Mouse (Mus musculus) kidney, postnatal 10 days (tissue): Measurements from ENCODE around the gene Lbx1.
A peak's percentile ranks its signal among the peaks of the same experiment; 100 is the strongest.

Experiments used
- DNase-seq: peaks from one replicate; pipeline ENCODE4 v3.0.0; 2021; ENCODE audit warnings: mixed read lengths

Lbx1 gene

DNA sequence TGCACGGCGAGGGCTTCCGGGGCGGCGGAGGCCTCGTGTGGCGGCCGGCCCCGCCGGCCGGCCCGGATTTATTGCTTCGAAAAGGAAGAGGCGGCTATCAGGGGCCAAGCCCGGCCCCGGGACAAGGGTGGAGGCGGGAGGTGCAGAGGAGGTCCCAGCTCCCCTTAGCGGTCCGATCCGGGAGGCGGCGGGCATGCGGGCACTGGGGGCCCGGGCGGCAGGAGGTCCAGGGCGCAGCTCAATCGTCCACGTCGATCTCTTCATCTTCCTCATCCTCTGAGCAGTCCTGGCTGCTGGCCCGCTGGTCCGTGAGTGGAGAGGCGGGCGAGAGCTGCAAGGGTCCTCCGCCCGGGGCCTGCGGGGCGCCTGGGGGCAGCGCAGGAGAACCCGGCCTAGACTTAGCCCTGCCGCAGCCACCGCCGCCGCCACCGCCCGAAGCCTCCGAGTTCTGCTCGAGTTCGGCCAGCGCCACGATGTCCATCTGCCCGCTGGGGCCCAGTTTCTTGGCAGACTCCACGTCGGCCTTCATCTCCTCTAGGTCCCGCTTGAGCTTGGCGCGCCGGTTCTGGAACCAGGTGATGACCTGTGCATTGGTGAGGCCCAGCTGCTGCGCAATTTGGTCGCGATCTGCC, 2.0 kb downstream of the Lbx1 start:
- no peak for DNase-seq

DNA sequence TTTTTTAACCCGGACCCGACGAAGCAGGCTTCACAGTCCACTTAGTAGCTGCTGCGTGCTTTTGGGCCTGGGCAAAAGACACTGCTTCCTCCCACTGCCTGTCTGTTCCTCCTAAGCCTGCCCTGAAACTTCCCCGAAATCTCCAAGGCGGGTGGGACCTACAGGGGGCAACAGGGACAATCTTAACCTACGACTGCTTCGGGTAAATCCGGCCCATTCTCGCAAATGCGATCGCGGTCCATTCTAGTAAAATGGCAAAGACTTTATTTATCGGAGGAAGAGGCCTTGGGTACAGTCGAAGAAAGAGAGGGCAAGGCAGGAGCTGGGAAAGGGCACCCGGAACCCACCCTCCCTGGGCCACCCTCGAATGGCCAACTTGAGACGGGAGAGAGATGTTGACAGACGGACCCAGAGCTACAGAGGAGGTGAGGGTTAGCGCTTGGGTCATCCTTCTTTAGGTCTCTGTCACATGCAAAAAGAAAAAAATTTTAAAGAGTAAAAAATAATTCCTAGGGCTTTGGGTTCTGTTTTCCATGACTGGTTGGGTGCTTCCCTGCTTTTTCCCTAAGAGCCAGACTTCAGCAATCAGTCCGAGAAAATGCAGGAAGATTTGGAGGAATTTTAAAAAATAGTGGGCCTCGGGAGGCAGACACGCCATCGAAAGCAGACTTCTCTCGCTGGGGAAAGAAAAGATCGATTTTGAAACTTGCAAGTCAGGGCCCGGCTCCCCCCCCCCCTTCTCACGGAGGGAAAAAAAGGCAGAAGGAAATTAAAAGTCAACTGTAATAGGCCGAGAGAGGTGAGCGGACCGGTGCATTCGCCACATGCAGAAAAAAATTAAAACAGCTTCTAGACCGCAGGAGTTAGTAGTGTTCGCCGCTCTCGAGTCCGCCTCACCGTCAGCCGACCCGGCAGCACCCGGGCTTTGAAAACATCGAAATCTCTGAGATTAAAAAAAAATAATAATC, 2.9 kb downstream of the Lbx1 start:
- no peak for DNase-seq

DNA sequence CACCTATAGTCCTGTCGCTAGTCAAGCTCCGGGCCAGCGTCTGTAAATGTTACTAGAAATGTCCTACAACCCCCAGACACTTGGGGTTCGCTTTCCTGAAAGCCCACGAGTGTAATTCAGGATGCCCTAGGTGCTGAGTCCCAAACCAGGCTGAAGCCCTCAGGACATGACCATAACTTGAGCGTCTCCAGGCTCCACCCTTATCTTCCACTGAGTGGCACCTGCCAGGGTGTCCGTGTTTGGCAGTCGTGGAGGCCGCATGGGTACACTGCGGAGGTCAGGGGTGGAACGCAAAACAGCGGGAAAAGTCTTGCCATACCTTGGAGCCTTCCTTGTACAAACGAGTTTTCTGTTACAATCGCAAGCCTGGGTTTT, 3.6 kb downstream of the Lbx1 start:
- no peak for DNase-seq

DNA sequence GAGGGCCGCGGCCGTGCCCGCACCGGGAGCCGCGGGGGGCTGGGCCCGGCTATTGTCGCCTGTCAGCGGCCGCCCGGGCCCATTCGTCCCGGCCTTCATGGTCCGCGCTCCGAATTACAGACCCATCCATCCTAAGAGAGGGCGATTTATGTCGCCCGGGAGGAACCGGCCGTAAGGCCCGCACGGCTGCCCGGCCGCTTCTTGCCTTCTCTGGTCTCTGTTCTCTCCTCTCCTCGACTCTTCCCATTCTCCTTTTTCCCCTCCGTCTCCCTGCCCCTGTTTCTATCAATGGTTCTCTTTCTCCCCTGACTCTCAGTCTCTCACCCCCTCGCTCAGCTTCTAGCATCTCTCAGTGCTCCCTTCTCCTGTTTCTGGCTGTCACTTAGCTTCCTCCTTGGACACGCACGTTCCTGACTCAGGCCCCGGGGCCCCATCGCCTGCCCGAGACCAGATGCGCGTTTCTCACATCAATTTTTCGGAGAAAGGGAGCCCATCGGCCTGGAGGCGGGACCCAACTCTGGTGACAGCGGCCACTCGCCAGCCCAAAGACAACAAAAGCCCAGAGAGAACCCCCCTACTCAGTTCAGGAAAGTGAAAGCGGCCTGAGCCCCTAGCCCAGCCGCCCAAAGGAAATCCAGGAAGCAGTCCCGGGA, 4.1 kb downstream of the Lbx1 start:
- DNase-seq, result no peak

DNA sequence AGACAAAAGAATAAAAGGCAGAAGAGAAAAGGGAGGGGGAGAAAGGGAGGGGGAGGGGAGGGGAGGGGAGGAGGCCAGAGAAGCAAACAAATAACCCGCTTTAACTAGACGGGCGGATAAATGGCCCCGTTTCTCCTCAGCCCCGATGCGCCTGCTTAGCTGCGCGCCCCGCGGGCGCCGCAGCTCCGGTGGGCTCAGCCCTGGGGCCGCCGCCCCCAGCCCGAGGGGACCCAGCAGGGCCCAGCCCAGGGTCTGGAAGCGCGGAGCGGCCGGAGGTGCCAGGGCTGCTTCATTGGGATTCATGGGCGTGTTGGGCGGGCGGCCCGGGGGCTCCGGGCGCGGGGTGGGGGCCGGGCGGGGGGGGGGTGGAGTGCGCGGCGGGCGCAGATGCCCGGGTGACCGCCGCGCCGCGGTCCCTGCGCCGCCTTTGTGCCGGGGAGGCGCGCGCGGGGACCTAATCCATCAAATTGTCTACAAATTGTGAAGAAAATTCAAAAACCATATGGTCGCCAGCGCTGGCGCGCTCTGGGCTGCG, 4.7 kb downstream of the Lbx1 start:
- no peak for DNase-seq

DNA sequence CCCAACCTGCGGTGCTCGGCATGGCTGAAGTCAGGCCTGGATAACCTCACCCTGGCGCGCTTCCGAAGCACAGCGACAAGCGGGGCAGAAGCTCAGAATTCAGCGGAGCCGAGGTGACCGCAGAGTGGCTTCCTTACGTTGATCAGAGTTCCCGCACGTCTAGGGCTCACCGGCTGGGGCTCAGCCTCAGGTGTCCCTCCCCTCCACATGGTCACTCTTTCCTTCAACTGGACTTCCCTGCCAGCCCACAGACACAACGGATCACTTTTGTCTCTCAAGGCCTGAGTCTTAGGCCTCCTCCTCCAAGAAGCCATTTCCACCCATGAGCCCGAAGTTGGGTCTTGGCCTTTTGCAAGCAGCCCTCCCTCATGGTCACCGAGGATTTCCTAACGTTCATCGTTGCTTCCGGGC, 5.4 kb downstream of the Lbx1 start:
- DNase-seq, result no peak

DNA sequence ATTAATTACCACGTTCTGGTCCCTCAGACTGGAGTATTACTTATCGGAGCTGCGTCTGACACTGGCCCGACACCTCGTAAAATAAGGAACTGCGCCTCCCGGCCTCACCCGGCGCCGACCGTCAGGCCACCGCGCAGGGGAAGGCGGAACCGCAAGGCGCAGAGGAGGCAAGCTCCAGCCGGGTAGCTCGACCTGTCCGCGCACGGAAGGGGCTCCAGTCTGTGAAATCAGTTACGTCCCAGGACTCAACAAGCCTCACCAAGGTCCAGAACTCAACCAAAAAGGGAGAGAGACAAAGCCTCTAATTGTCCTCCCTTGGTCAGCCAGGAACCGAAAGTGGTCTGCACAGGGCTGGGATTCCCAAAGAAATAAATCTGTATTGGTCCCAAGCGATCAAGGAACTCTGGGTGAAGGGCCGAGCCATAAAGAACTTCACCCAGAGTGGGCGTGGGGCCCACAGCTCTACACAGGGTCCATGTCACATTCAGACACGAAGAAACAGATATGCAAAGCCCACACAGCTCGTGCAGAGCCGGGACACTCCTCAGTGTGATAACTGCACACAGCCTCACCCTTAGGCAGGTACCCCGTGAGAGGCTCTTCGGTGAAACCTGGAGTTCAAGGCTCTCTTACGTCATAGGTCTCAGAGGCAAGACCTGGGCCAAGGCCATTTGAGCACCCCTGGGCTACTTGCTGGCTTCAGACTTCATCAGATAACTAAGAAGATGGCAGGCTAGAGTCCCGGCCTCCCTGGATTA, 6.1 kb downstream of the Lbx1 start:
- DNase-seq, result no peak

DNA sequence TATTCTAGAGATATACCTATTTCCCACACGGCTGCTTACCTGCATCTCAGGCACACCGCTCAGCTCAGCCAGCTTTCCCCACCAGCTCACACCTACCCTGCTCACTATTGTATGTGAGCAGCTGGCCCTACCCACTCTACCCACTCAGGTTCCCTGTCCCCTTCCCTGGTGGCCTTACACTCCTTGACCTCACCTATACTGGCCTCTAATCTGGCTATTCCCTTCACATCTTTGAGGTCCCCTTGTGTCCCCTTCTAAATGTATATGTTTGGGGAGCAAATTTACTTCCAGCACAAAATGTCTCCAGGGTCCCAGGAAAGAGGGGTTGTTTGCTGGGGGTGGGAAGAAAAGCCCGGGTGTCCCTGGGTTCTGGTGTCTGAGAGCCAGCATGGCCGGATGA, 6.8 kb downstream of the Lbx1 start:
- no peak for DNase-seq

DNA sequence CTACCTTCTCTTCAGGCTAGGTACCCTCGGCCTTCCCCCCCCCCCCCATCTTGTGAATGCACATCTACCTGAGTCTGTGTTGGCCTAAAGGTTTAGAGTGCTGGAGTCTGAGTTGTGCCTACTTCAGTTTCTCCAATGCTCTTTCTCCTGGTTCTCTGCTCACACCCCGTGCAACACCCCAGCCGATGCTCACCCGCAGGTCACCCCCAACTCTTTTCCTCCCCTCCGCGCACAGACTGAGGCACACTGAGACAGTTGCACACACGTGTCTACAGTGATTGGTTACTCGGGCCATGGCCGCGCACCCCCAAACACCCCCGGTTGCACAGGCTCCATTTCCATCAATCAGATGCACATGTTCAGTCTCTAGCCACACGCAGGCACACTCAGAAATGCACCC, 7.5 kb downstream of the Lbx1 start:
- DNase-seq, result no peak

DNA sequence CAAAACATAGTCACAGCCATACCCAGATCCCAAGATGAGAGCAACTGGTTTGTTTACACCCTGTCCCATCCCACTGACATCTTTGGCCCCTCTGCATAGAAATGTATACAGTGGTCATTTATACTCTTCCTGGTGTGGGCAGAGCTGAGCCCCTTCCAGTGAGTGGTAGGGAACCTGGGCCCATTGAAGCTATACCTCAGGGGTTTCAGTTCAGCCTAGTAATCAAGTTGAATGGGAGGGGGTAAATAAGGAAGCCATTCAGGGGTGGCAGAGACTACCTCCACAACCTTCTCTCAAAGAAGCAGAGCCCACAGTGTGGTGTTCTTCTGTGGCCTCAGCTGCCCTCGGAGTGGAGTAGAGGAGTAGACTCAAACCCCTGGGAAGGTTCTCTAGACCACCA, 7.9 kb downstream of the Lbx1 start:
- DNase-seq, result no peak

DNA sequence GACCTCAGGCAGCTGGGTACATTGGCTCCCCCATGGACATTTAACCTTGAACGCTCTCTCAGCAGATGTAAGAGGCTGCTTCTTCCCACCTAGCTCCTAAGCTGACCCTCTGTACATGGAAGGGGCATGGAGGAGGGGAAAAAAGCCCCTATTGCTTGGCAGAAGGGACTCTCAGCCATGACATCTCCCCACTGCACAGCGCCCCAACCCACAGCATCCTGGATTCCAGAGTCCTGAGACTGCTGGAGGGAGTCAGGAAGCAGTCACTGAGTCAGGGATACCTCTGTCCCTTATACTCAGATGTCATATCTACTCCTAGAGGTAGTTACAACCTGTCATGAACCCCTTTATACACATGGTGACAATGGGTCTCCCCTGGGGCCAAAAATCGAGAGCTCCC, 8.6 kb downstream of the Lbx1 start:
- DNase-seq, result no peak

DNA sequence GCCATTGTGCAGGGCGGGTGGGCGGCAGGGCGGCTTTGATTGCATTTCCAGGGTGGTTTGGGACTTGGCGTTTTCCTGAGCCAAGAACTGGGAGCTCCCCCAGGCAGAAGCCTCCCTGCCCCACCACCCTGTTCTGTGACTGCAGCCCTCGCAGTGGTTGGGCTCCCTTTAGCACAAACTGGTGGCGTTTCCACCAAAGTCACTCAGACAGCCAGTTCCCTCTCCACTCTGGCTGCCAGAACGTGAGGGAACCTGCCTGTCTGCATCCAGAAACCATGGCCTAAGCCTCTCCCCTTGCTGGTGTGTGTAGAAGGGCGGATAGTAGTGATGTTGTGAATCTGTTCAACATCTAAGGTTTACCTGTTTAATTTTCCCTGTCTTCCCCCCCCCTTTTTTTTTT, 9.4 kb downstream of the Lbx1 start:
- no peak for DNase-seq

DNA sequence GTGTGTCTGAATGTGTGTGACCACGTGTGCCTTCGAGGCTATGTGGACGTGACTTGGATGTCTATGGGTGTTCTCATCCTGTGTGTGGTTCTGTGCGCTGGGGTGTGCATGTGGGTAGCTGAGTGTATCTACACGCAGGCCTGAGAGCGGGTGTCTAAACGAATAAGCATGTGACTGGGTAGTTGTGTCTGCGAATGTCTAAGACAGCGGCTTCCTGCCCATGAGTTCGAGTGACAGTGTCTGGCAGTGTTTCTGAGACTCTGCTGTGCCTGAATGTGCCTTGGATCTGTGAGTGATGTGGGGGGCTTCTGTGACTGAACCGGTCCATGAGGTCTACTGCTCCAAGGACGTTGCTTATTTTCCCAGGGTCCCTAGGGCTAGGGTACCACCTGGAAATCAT, 10.5 kb downstream of the Lbx1 start:
- DNase-seq, result no peak

DNA sequence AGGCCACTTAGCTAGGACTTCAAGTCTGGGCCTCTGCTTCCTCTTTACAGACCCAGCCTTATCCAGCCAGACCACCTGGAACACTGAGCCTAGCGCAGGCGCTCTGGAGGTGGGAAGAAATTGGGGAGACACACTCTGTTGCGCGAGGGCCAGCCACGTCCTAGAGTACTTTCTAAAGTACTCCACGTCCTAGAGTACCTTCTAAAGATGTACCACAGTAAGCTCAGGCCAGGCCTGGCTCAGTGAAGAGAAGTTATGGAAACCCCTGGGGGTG, 11.4 kb downstream of the Lbx1 start:
- DNase-seq, result no peak

DNA sequence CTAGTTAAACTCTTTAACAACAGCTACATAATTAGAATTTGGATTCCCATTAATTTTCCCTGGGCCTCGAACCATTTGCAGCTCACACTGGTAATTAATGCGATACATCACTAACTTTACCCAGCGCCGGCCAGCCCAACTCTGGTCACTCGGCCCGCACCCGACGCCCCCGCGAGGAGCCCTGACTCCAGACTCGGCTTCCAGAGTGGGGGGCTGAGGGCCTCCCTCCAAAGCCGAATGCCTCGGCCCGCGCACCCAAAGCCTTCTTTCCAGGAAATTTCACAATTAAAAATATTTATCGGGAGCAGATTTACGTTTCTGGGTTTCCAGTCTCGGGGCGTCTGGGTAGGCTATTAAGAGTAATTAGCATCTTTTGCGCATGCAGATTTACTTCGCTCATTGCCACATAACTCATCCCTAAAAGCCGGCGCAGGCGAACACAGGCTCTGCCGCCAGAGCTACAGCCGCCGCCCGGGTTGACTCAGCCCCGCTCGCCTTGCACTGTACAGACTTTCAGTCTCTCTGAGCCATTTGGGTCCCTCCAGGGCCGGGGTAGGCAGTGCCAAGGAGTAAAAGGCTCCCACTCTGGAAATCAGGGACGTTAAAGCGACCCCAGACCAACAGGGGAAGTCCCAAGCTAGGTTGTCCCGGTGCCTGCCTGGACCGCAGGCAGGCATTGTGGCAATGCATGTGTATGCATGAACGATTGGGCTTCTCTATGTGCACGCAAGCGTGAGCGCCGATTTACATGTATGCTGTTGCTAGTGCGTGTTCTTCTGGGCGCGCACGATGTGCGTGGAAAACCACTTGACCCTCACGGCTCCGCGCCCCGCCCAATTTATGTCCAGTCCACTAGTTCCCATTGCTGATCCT, 12.0 kb downstream of the Lbx1 start:
- DNase-seq, result no peak

DNA sequence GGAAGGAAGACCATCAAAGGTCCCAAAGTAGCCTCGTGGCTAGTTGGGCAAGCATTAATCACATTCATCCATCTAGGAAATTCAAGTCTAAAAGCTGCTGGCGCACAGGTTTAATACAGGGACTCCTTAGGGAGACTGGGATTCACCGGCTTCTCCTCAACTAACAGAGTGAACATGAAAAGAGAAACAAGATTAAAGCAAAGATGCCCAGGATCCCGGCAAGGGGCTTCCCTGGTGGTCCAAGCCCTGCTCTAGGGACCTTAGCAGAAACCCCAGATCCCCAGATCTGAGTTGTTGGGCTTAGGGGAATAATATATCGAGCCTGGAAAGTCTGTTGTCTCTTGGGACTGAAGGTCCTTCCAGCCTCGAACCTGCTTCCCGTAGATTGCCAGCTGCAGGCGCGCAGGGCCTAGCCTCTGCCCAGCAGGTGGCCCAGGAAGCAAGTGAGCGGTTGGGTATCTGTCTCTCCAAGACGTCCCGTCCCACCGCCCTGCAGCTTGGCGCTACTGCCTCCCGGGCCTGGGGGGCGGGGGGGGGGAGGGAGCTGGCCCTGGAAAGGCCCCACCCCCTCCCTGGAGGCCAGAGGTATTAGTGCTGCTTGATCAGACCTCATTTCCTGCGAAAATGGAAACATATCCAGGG, 13.3 kb downstream of the Lbx1 start:
- DNase-seq, result no peak

DNA sequence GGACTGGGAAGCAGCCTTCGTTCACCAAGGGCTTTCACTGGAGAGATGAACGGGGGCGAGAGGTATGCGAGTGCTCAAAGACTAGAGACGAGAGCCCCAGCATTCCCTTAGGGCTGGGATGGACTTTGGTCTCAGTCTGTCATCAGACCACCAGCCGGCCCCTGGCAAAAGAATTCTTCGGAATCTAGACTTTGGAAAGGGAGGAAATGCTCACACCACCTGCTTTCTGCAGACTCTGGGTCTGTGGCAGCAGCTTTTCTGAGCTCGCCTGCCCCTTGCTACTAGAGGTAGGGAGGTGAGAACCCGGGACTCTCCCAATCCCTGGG, 14.2 kb downstream of the Lbx1 start:
- peak; percentile 52 for DNase-seq

DNA sequence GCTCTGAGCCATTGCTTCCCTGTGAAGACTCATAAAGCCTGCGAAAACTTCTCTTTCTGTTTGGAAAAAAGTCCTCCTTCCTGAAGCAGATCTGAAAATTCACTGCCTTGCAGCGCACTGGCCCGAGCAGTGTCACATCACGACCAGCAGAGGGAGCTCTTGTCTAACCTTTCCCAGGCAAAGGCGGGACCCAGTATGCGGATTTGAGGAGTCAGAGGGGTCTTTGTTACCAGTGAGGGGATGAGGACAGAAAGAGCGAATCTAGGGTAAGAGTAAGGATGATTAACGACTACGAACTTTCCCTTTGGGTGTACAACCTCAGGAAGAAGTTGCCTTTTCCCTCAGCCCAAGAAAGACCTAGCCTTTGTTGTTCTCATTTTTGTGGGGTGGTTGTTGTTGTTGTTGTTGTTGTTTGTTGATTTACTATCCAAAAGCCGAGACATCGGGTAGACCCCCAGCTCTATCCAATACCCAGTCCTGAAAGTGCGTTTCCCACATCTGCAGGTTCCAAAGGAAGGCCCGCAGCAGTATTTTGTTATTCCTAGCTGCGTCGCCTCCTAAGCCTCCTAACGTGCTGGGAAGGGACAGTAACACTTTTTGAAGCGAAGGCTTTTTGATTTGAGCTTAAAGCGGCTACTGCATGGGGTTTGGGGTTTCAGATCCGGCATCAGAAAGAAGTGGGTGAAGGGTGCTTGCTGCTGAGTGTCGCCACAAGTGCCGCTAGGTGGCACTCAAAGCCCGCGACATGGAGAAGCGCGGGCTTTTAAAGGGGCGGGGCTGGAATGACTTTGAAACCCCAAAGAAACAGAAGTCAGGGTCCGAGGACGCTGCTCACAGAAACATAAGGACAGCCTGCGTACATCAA, 14.8 kb downstream of the Lbx1 start:
- DNase-seq, result peak; percentile 89

DNA sequence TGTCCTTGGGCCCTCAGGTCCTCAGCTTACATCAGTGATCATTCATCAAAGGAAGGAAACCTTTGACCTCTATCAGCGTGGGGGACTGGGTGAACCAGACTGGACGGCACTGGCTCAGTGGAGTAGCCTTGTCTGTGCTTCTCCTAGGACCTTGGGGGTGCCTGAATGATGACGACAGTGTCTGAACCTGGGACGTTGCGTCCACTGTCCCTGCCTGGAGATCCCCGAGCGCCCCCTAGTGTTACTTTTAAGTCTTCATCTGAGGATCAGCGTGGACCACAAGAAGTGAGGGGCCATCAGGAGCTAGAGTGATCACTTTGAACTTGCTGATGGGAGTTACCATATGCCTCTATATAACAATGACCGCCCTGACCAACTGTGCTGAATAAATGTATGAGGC, 19.4 kb downstream of the Lbx1 start:
- peak; percentile 68 for DNase-seq

DNA sequence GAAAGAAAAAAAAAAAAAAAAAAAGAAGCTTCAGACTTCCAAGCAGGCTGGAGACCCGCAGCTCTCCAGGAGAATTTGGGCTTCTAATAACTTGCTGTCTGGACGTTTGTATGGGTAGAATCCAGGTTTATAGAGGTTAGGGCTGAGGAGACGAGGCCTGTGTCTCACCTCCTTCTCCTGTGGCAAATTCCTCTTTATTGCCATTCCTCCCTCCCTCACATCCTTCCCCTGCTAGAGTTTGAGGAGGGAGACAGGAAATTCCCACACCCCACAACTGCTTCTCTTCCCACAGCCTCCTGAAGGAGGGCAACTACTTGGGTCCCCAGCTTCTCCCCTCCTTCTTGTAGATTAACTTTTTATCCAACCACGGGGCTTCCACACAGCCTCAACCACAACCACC, 20.2 kb downstream of the Lbx1 start:
- no peak for DNase-seq
